Mouse (Mus musculus) heart, embryonic 14.5 days (tissue): Measurements from ENCODE around the gene Hnrnpul2. TPM values are rescaled to one million over a fixed set of nuclear protein-coding genes. Genes with fewer than 3 reads are reported as not detected.
A peak's percentile ranks its signal among the peaks of the same experiment; 100 is the strongest.
"Not testable (repeated sequence)": the region's sequence is repeated elsewhere in the genome, so short reads cannot be mapped to it uniquely, and the experiment has no call there.

Experiments
- ATAC-seq: fragments of 200-750 bp; cut with Nextera tagmentation; 2 replicates; pipeline ENCODE4 v1.8.0; 2017; ENCODE audit warnings: low read depth, moderate TSS enrichment; ENCODE audit not compliant: insufficient number of reproducible peaks, insufficient read depth, low FRiP score
- H3K27ac ChIP-seq, 2 experiments: fragments of 200-500 bp in 1 of 2; fragments of 300-500 bp in 1 of 2; sonication (generic) in 1 of 2; replicated peaks in 1 of 2; 2 replicates each; pipeline ENCODE4 v1.5.1; 2012 to 2014; ENCODE audit warnings: low read depth in 2 of 2, low read length in 2 of 2, control low read depth in 1 of 2, mild to moderate bottlenecking in 1 of 2, mixed read lengths in 1 of 2; ENCODE audit not compliant: control insufficient read depth in 1 of 2, insufficient read depth in 1 of 2
- H3K27me3 ChIP-seq: fragments of 300-500 bp; sonication (generic); 2 replicates; pipeline ENCODE4 v1.6.1; 2014; ENCODE audit warnings: mild to moderate bottlenecking, low read length, control low read depth; ENCODE audit not compliant: control insufficient read depth, insufficient read depth
- H3K36me3 ChIP-seq: fragments of 300-500 bp; sonication (generic); 2 replicates; pipeline ENCODE4 v1.6.1; 2014; ENCODE audit warnings: mild to moderate bottlenecking, control low read depth, low read length, mixed read lengths; ENCODE audit not compliant: control insufficient read depth, insufficient read depth
- H3K4me1 ChIP-seq, 2 experiments: fragments of 200-500 bp in 1 of 2; fragments of 300-500 bp in 1 of 2; sonication (generic) in 1 of 2; 2 replicates each; pipeline ENCODE4 v1.6.1; 2012 to 2014; ENCODE audit warnings: low read length in 2 of 2, control low read depth in 1 of 2, mixed read lengths in 1 of 2; ENCODE audit not compliant: control insufficient read depth in 2 of 2, insufficient read depth in 2 of 2
- H3K4me2 ChIP-seq: fragments of 300-500 bp; sonication (generic); 2 replicates; pipeline ENCODE4 v1.6.1; 2014; ENCODE audit warnings: mild to moderate bottlenecking, low read length
- H3K4me3 ChIP-seq, 2 experiments: fragments of 200-500 bp in 1 of 2; fragments of 300-500 bp in 1 of 2; sonication (generic) in 1 of 2; 2 replicates each; pipeline ENCODE4 v1.5.1; 2012 to 2014; ENCODE audit warnings: low read length in 2 of 2, mild to moderate bottlenecking in 2 of 2, control low read depth in 1 of 2, low read depth in 1 of 2, moderate library complexity in 1 of 2; ENCODE audit not compliant: control insufficient read depth in 1 of 2, insufficient read depth in 1 of 2
- H3K9ac ChIP-seq: fragments of 300-500 bp; sonication (generic); 2 replicates; pipeline ENCODE4 v1.6.1; 2014; ENCODE audit warnings: mild to moderate bottlenecking, low read length
- H3K9me3 ChIP-seq: fragments of 300-500 bp; sonication (generic); 2 replicates; pipeline ENCODE4 v1.6.1; 2016; ENCODE audit warnings: low read length, control low read depth; ENCODE audit not compliant: control insufficient read depth
- WGBS: fragments of 180-500 bp; shearing (Covaris S2); extraction: QIAGEN DNeasy Blood & Tissue Kit; methylation state at CpG from one replicate; pipeline ENCODE4 v1.1.7; 2014; 5-methylcytosine and 5-hydroxymethylcytosine counted together
- polyA plus RNA-seq: library from polyadenylated mRNA; unstranded; fragments of >200 nt; fragmentation: Nextera tagmentation; extraction: Ambion mirVana; gene quantifications from 2 replicates; pipeline ENCODE4 v1.2.1, GENCODE M21; 2014

Gene Hnrnpul2
- polyA plus RNA-seq, 1 experiment from 2014 or later, result 5.0 TPM

DNA sequence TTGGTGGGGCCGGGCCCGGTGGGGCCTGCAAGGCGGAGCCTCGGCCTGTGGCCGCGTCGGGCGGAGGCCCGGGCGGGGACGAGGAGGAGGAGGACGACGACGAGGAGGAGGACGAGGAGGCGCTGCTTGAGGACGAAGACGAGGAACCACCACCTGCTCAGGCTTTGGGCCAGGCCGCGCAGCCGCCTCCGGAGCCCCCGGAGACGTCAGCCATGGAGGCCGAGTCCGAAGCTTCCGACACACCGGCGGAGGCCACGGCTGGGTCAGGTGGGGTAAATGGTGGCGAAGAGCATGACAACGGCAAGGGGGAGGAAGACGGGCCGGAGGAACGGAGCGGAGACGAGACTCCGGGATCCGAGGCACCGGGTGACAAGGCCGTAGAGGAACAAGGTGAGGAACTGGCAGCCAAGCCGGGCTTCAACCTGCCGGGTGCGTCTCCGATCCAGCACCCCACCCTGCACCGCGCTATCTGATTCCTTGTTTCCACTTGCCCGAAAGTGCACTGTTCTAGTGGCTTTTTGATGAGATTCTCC is 680 bp downstream of the Hnrnpul2 start:
- H3K27ac ChIP-seq, result peak overlapping the region; percentile 98 to 100
- peaks cover 7 to 34% of the 10 kb centered on the region in 2 experiments for H3K4me1 ChIP-seq
- ATAC-seq, result 0 out of 2 replicates have a peak, but pooled peaks have one; percentile 7
- H3K9ac ChIP-seq, result peak overlapping the region; percentile 98
- H3K4me3 ChIP-seq, result peak overlapping the region; percentile 90 to 96
- H3K27me3 ChIP-seq, result no peaks in the 10 kb centered on the region
- H3K4me2 ChIP-seq, result peak overlapping the region; percentile 97
- H3K9me3 ChIP-seq, result no peaks in the 10 kb centered on the region
- under 1% methylated on average over 48 of the region's 48 CpGs for WGBS
- peaks cover 47% of the 10 kb centered on the region for H3K36me3 ChIP-seq

DNA sequence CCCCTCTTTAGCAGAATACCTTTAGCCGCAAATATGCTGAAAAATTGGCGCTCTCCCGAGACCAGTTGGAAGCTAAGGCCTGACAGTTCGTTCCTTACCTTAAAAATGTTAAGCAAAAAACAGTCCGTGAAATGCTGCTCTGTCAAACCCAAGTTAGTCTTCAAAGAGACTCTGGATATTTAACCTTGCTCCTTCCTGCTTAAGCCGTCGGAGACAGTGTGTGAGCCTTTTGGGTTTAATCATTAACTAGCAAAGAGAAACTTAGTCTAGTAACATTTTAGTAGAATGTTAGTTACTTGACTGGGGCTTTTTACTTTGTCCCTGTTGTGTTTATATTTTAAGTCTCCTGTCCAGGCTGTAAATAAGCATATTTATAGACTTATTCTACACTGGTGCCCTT is 1.3 kb downstream of the Hnrnpul2 start:
- Histone ChIP-seq H3K27me3 (no peaks in the 10 kb centered on the region), H3K36me3 (peaks cover 47% of the 10 kb centered on the region), H3K4me3 (peak overlapping the region; percentile 90 to 96), H3K4me1 (peaks cover 7 to 34% of the 10 kb centered on the region in 2 experiments), H3K27ac (peak overlapping the region; percentile 98 to 100; a peak in 2 of 4 replicates), H3K9ac (peak overlapping the region; percentile 98), H3K4me2 (peak overlapping the region; percentile 97), H3K9me3 (no peaks in the 10 kb centered on the region)
- ATAC-seq, result no peak
- WGBS, result under 1% methylated on average over 7 of the region's 7 CpGs

DNA sequence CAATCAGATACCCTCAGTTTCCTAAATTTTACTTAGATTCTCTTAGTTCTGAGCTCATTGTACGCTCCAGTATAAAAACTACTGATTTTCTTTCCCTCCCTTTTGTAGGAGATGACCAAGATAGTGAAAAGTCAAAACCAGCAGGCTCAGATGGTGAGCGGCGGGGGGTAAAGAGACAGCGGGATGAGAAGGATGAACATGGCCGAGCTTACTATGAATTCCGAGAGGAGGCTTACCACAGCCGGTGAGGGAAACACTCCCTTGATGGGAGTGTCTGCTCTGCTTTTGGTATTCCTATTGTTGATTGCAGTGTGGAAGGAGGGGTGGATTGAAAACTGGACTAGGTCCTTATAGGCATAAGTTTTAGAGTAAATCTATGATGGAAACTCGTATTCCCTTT is 2.9 kb downstream of the Hnrnpul2 start:
- Histone ChIP-seq H3K9me3 (no peaks in the 10 kb centered on the region), H3K4me2 (peak overlapping the region; percentile 97), H3K27ac (no peak overlapping the region), H3K4me1 (peaks cover 4 to 21% of the 10 kb centered on the region in 2 experiments; a peak in 3 of 4 replicates), H3K9ac (peak overlapping the region; percentile 98; the same call in 1 of the 2 replicates), H3K27me3 (no peaks in the 10 kb centered on the region), H3K4me3 (peak overlapping the region; percentile 20 to 96), H3K36me3 (peaks cover 55% of the 10 kb centered on the region)
- WGBS, result 69% methylated on average over 8 of the region's 8 CpGs
- no peak for ATAC-seq

DNA sequence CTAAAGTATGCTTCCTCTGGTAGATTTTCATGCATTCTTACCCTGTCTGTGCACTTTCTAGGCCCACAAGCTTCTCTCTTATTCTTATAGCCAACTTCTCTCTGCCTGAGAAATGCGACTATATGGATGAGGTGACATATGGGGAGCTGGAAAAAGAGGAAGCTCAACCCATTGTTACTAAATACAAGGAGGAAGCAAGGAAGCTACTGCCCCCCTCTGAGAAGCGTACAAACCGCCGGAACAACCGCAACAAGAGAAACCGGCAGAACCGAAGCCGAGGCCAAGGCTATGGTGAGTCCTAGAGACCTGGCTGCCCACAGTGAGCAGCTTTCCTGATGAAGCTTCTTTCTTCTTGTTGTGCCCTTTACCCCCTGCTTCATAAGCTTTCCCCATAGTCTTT is 9.8 kb downstream of the Hnrnpul2 start, which contains the start of gene AC129217.1:
Gene AC129217.1, plus strand, starts transcription at position 114 of the 400 bp plus-strand sequence.
- Histone ChIP-seq H3K4me2 (no peak within 1 kb of the TSS), H3K27me3 (no peaks in the 10 kb centered on the region), H3K4me1 (no peaks in the 10 kb centered on the region), H3K27ac (no peak within 1 kb of the TSS), H3K9ac (no peak within 1 kb of the TSS), H3K4me3 (no peak within 1 kb of the TSS), H3K9me3 (no peaks in the 10 kb centered on the region), H3K36me3 (peaks cover 100% of the 10 kb centered on the region)
- WGBS, result 87% methylated on average over 8 of the region's 8 CpGs
- no peak for ATAC-seq

DNA sequence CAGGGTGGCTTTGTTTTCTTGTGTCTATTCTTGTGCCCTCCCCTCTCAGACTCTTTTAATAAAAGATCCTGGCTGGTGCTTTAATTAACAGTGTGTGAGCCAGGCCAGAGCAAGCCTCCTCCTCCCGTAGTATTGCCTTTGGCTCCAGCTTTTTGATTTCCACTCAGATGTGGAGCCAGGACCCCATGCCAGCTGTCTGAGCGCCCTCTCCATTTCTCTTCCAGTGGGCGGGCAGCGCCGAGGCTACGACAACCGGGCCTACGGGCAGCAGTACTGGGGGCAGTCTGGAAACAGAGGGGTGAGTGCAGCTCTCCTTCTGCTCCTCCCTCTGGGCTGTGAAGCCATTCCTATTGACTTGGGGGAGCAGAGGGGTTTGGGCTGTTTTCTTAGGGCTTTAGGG is 10.9 kb downstream of the Hnrnpul2 start:
- H3K9ac ChIP-seq, result no peak overlapping the region
- no peak overlapping the region for H3K27ac ChIP-seq
- H3K9me3 ChIP-seq, result no peaks in the 10 kb centered on the region
- no peaks in the 10 kb centered on the region for H3K27me3 ChIP-seq
- ATAC-seq, result no peak
- H3K4me2 ChIP-seq, result no peak overlapping the region
- H3K4me1 ChIP-seq, result no peaks in the 10 kb centered on the region
- WGBS, result 95% methylated on average over 8 of the region's 8 CpGs
- H3K36me3 ChIP-seq, result peaks cover 99% of the 10 kb centered on the region
- no peak overlapping the region for H3K4me3 ChIP-seq

DNA sequence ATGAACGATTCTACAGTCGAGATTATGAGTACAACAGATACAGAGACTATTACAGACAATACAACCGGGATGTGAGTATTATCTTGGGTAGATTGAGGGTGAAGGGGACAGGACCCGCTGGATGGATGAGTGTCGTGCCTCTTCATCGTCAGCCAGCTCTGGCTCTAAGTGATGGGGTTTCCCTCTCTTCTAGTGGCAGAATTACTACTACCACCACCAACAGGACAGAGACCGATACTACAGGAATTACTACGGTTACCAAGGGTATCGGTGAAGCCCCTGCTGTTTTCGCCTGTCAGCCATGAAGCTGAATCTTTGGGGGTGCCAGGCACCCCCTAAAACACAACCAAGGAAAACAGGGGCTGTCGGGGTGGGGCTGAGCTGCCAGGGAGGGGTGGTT is 11.5 kb downstream of the Hnrnpul2 start:
- Histone ChIP-seq H3K36me3 (peaks cover 99% of the 10 kb centered on the region), H3K4me1 (no peaks in the 10 kb centered on the region), H3K4me3 (no peak overlapping the region), H3K9ac (no peak overlapping the region), H3K4me2 (no peak overlapping the region), H3K9me3 (no peaks in the 10 kb centered on the region), H3K27ac (no peak overlapping the region), H3K27me3 (no peaks in the 10 kb centered on the region)
- no peak for ATAC-seq
- WGBS, result 76% methylated on average over 11 of the region's 11 CpGs

DNA sequence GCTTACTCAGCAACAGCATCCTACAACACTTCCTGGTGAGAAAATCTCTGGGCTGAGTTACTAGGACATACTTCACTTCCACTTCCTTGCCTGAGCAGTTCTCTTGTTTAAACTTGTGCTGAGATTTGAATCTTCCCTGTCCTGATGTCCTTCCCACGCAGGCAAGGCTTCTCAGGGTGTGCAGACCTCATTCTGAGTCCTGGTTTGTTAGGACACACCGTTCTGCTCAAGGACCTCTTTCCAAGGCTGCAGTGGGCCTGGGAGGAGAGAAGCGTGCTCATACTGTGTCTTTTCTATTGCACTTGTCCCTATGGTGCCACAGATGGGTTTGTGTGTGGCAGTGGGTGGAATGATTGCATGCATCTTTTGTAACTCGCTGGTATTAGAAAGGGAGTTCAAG is 13.2 kb downstream of the Hnrnpul2 start:
- ATAC-seq, result no peak
- WGBS, result 84% methylated on average over 4 of the region's 4 CpGs
- peaks cover 82% of the 10 kb centered on the region for H3K36me3 ChIP-seq
- no peak overlapping the region for H3K4me2 ChIP-seq
- no peak overlapping the region for H3K9ac ChIP-seq
- no peaks in the 10 kb centered on the region for H3K27me3 ChIP-seq
- H3K4me1 ChIP-seq, result peaks cover under 1 to 2% of the 10 kb centered on the region in 2 experiments; a peak in 2 of 4 replicates
- H3K4me3 ChIP-seq, result no peak overlapping the region
- no peaks in the 10 kb centered on the region for H3K9me3 ChIP-seq
- no peak overlapping the region for H3K27ac ChIP-seq

DNA sequence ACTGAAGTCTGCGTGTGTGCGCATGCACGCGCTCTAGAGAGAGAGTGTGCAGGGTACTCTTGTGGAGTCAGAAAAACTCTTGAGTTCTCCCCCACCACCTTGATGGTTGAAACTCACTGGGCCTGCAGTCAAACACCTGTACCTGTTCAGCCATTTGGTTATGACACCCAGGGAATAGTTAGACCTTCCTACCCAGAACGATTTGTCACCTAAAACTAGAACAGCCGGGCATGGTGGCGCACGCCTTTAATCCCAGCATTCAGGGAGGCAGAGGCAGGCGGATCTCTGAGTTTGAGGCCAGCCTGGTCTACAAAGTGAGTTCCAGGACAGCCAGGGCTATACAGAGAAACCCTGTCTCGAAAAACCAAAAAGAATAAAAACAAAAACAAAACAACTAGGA is 16.5 kb downstream of the Hnrnpul2 start:
- not testable (repeated sequence) for H3K27ac ChIP-seq, H3K9ac ChIP-seq, H3K9me3 ChIP-seq, H3K4me2 ChIP-seq, ATAC-seq, H3K27me3 ChIP-seq, H3K4me3 ChIP-seq
- Histone ChIP-seq H3K36me3 (peaks cover 48% of the 10 kb centered on the region), H3K4me1 (peaks cover 20 to 30% of the 10 kb centered on the region in 2 experiments)
- 97% methylated on average over 10 of the region's 10 CpGs for WGBS
